Mouse (Mus musculus): ENCODE results near the gene Gabra2. TPM values are rescaled to one million over a fixed set of nuclear protein-coding genes. Genes with fewer than 3 reads are reported as not detected.

The Gabra2 gene
- 42.5 and 44.9 TPM in 2 replicates for polyA plus RNA-seq (2014; fragmentation: Nextera tagmentation; extraction: Ambion mirVana)

DNA sequence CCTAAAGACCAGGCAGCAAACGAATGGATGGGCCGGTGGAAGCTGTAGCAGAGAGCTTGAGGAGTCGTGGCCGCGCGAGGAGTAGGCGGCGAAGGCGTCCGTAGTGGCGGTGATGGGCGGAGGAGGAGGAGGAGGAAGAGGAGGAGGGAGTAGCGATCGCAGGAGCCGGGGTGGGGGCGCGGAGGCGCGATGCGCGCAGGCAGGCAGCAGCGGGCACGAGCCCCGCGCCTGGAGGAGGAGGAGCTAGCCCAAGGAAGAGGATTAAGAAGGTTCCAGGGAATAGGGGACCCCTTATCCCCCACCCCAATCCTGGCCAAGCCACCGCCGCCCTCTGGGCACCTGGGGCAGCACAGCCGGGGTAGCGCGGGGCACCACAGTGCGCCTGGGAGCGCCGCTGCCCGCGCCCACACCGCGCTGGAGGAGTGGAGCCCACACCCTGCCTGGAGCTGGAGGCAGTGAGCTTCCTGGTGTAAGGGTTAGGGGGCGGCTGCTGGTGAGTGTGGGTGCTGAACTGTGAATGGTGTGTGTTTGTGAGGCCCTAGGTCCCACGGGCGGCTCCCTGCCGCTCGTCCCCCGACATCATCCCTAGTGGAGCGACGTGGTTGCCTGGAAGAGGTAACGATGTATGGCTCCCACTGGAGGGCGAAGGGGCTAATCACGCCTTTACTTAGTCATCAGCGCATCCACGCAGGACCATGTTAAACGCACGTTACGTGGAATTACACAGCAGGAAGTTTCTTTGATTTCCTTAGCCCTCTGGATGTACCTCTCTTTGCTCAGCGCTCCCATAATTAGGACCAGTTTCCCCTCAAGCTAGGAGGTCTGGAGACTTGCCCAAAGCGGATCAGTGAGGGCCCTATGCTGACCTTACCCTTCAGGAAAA, at the start of gene Gabra2:
Gene Gabra2, minus strand, starts transcription at position 125 of the 883 bp plus-strand sequence.
- H3K9ac ChIP-seq (replicated peaks; ENCODE audit: low read depth, low read length) = peak within 1 kb of the TSS; percentile 89
- ATAC-seq (ENCODE audit: low read depth) = peak; percentile 94
- peak within 1 kb of the TSS; percentile 81 for H3K27ac ChIP-seq (ENCODE audit: low read depth, low read length)
- no peaks in the 10 kb centered on the region for H3K36me3 ChIP-seq (ENCODE audit: control insufficient read depth, insufficient read depth, low read length)
- no peaks in the 10 kb centered on the region; the same call in 1 of the 2 replicates for H3K27me3 ChIP-seq (ENCODE audit: control insufficient read depth, insufficient read depth, low read length)
- under 1% methylated on average over 54 of the region's 55 CpGs for WGBS
- peak within 1 kb of the TSS; percentile 67 for H3K4me2 ChIP-seq (ENCODE audit: low read depth, low read length)
- H3K4me3 ChIP-seq (ENCODE audit: low read depth, low read length) = peak within 1 kb of the TSS; percentile 75
- H3K9me3 ChIP-seq (ENCODE audit: control insufficient read depth, low read length) = no peaks in the 10 kb centered on the region
- peaks cover 3% of the 10 kb centered on the region; the same call in 1 of the 2 replicates for H3K4me1 ChIP-seq (ENCODE audit: control insufficient read depth, insufficient read depth, low read length)

- Histone ChIP-seq H3K9me3 (ENCODE audit: control insufficient read depth, low read length) (no peaks in the 10 kb centered on the region), H3K9ac (replicated peaks; ENCODE audit: low read depth, low read length) (no peak overlapping the region), H3K36me3 (ENCODE audit: control insufficient read depth, insufficient read depth, low read length) (no peaks in the 10 kb centered on the region), H3K4me2 (ENCODE audit: low read depth, low read length) (no peak overlapping the region), H3K4me1 (ENCODE audit: control insufficient read depth, insufficient read depth, low read length) (no peaks in the 10 kb centered on the region), H3K4me3 (ENCODE audit: low read depth, low read length) (no peak overlapping the region), H3K27me3 (ENCODE audit: control insufficient read depth, insufficient read depth, low read length) (no peaks in the 10 kb centered on the region), H3K27ac (ENCODE audit: low read depth, low read length) (no peak overlapping the region)
- no peak for ATAC-seq (ENCODE audit: low read depth)
- WGBS = 83% methylated on average over 4 of the region's 4 CpGs
These were observed 41.0 kb upstream of the Gabra2 start for GRCm38 (mm10) chr5:71136691-71137090.

DNA sequence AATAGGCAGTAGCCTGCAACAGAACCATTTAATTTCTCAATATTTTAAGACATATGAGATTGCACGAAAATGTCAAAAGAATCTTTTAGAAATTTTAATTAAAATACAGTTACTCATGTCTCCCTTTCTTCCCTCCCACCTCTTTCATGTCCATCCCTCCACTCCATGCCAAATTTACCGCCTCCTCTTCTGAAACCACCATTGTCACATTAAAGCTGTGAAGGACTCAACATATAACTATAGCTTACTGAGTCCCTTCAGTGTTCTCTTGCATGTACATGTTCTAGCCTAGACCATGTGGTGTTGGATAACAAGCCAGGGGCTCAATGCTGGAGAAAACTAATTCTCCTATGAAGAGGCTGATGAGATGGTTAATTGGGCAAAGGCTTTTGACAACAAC, 40.2 kb upstream of the Gabra2 start:
- Histone ChIP-seq H3K4me1 (ENCODE audit: control insufficient read depth, insufficient read depth, low read length) (no peaks in the 10 kb centered on the region), H3K27me3 (ENCODE audit: control insufficient read depth, insufficient read depth, low read length) (no peaks in the 10 kb centered on the region), H3K27ac (ENCODE audit: low read depth, low read length) (no peak overlapping the region), H3K9me3 (ENCODE audit: control insufficient read depth, low read length) (no peaks in the 10 kb centered on the region), H3K4me3 (ENCODE audit: low read depth, low read length) (no peak overlapping the region), H3K9ac (replicated peaks; ENCODE audit: low read depth, low read length) (no peak overlapping the region), H3K4me2 (ENCODE audit: low read depth, low read length) (no peak overlapping the region), H3K36me3 (ENCODE audit: control insufficient read depth, insufficient read depth, low read length) (no peaks in the 10 kb centered on the region)
- ATAC-seq (ENCODE audit: low read depth) = no peak
- 83% methylated on average over 2 of the region's 2 CpGs for WGBS

GRCm38 (mm10) chr5:71127721-71128120, 32.1 kb upstream of the Gabra2 start:
- ATAC-seq (ENCODE audit: low read depth) = no peak
- Histone ChIP-seq H3K4me1 (ENCODE audit: control insufficient read depth, insufficient read depth, low read length) (no peaks in the 10 kb centered on the region), H3K36me3 (ENCODE audit: control insufficient read depth, insufficient read depth, low read length) (no peaks in the 10 kb centered on the region), H3K9ac (replicated peaks; ENCODE audit: low read depth, low read length) (no peak overlapping the region), H3K4me2 (ENCODE audit: low read depth, low read length) (no peak overlapping the region), H3K27me3 (ENCODE audit: control insufficient read depth, insufficient read depth, low read length) (no peaks in the 10 kb centered on the region), H3K27ac (ENCODE audit: low read depth, low read length) (no peak overlapping the region), H3K4me3 (ENCODE audit: low read depth, low read length) (no peak overlapping the region), H3K9me3 (ENCODE audit: control insufficient read depth, low read length) (no peaks in the 10 kb centered on the region)
- WGBS = 66% methylated on average over 3 of the region's 3 CpGs

- 74% methylated on average over 1 of the region's 1 CpGs for WGBS
- H3K4me3 ChIP-seq (ENCODE audit: low read depth, low read length) = no peak overlapping the region
- no peak overlapping the region for H3K4me2 ChIP-seq (ENCODE audit: low read depth, low read length)
- H3K27ac ChIP-seq (ENCODE audit: low read depth, low read length) = no peak overlapping the region
- H3K9me3 ChIP-seq (ENCODE audit: control insufficient read depth, low read length) = no peaks in the 10 kb centered on the region
- no peaks in the 10 kb centered on the region for H3K27me3 ChIP-seq (ENCODE audit: control insufficient read depth, insufficient read depth, low read length)
- H3K4me1 ChIP-seq (ENCODE audit: control insufficient read depth, insufficient read depth, low read length) = no peaks in the 10 kb centered on the region
- no peaks in the 10 kb centered on the region for H3K36me3 ChIP-seq (ENCODE audit: control insufficient read depth, insufficient read depth, low read length)
- no peak overlapping the region for H3K9ac ChIP-seq (replicated peaks; ENCODE audit: low read depth, low read length)
- ATAC-seq (ENCODE audit: low read depth) = no peak
These were observed 19.6 kb upstream of the Gabra2 start for GRCm38 (mm10) chr5:71115216-71115615.

- no peaks in the 10 kb centered on the region for H3K9me3 ChIP-seq (ENCODE audit: control insufficient read depth, low read length)
- peak; percentile 62 for ATAC-seq (ENCODE audit: low read depth)
- H3K9ac ChIP-seq (replicated peaks; ENCODE audit: low read depth, low read length) = peak overlapping the region; percentile 89
- no peaks in the 10 kb centered on the region for H3K36me3 ChIP-seq (ENCODE audit: control insufficient read depth, insufficient read depth, low read length)
- peak overlapping the region; percentile 75 for H3K4me3 ChIP-seq (ENCODE audit: low read depth, low read length)
- WGBS = under 1% methylated on average over 19 of the region's 19 CpGs
- no peaks in the 10 kb centered on the region; the same call in 1 of the 2 replicates for H3K27me3 ChIP-seq (ENCODE audit: control insufficient read depth, insufficient read depth, low read length)
- H3K4me2 ChIP-seq (ENCODE audit: low read depth, low read length) = peak overlapping the region; percentile 67
- peaks cover 3% of the 10 kb centered on the region; the same call in 1 of the 2 replicates for H3K4me1 ChIP-seq (ENCODE audit: control insufficient read depth, insufficient read depth, low read length)
- peak overlapping the region; percentile 81 for H3K27ac ChIP-seq (ENCODE audit: low read depth, low read length)
These were observed 469 bp downstream of the Gabra2 start for GRCm38 (mm10) chr5:71095180-71095579.

DNA sequence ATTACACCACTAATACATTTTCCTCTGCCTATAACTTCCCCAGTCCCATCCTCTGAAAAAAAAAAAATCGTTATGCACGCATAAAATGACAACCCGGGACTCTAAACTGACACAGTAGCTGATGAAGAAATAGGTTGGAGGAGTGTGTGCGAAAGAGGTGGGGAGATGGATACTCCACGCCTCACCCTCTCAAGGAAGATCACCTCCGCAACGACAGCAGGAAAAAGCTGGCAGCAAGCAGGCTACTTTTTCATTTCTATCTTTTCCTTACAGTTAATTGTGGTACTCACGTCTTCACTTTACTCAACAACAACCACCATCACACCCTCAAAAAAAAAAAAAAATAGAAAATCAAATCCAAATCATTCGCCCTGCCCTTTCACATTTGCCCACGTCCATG, 873 bp downstream of the Gabra2 start:
- Histone ChIP-seq H3K4me3 (ENCODE audit: low read depth, low read length) (peak overlapping the region; percentile 75), H3K4me2 (ENCODE audit: low read depth, low read length) (peak overlapping the region; percentile 67), H3K4me1 (ENCODE audit: control insufficient read depth, insufficient read depth, low read length) (peaks cover 3% of the 10 kb centered on the region; the same call in 1 of the 2 replicates), H3K36me3 (ENCODE audit: control insufficient read depth, insufficient read depth, low read length) (no peaks in the 10 kb centered on the region), H3K9me3 (ENCODE audit: control insufficient read depth, low read length) (no peaks in the 10 kb centered on the region), H3K9ac (replicated peaks; ENCODE audit: low read depth, low read length) (peak overlapping the region; percentile 89; the same call in 1 of the 2 replicates), H3K27ac (ENCODE audit: low read depth, low read length) (peak overlapping the region; percentile 81), H3K27me3 (ENCODE audit: control insufficient read depth, insufficient read depth, low read length) (no peaks in the 10 kb centered on the region; the same call in 1 of the 2 replicates)
- ATAC-seq (ENCODE audit: low read depth) = no peak
- 21% methylated on average over 10 of the region's 10 CpGs for WGBS

DNA sequence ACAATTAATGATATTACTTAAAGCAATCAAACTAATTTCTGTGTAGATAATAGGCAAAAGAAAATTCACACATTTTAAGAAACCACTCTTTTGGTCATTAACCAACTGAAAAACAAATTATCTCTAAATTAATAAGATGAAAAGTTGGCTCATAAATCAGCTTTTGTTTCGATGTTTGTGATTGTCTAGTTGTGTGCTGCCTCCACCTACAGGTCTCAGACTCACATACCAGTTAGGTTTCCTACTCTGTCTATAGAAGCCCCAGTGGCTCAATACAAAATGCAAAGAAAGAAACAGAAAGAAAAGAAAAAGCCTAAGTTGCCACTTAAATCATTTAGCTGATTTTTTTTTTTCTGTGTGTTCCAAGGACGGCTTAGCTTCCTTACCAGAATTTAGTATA, 1.8 kb downstream of the Gabra2 start:
- H3K4me3 ChIP-seq (ENCODE audit: low read depth, low read length) = no peak overlapping the region
- H3K9me3 ChIP-seq (ENCODE audit: control insufficient read depth, low read length) = no peaks in the 10 kb centered on the region
- H3K27ac ChIP-seq (ENCODE audit: low read depth, low read length) = no peak overlapping the region
- no peaks in the 10 kb centered on the region; the same call in 1 of the 2 replicates for H3K27me3 ChIP-seq (ENCODE audit: control insufficient read depth, insufficient read depth, low read length)
- no peak overlapping the region for H3K9ac ChIP-seq (replicated peaks; ENCODE audit: low read depth, low read length)
- no peak overlapping the region for H3K4me2 ChIP-seq (ENCODE audit: low read depth, low read length)
- H3K4me1 ChIP-seq (ENCODE audit: control insufficient read depth, insufficient read depth, low read length) = peaks cover 3% of the 10 kb centered on the region; the same call in 1 of the 2 replicates
- ATAC-seq (ENCODE audit: low read depth) = no peak
- H3K36me3 ChIP-seq (ENCODE audit: control insufficient read depth, insufficient read depth, low read length) = no peaks in the 10 kb centered on the region
- 49% methylated on average over 2 of the region's 2 CpGs for WGBS

- Histone ChIP-seq H3K4me2 (ENCODE audit: low read depth, low read length) (0 out of 2 replicates have a peak overlapping the region, but pooled peaks have one; percentile 14), H3K9me3 (ENCODE audit: control insufficient read depth, low read length) (no peaks in the 10 kb centered on the region), H3K4me1 (ENCODE audit: control insufficient read depth, insufficient read depth, low read length) (peaks cover 3% of the 10 kb centered on the region; the same call in 1 of the 2 replicates), H3K4me3 (ENCODE audit: low read depth, low read length) (no peak overlapping the region), H3K36me3 (ENCODE audit: control insufficient read depth, insufficient read depth, low read length) (no peaks in the 10 kb centered on the region), H3K9ac (replicated peaks; ENCODE audit: low read depth, low read length) (no peak overlapping the region), H3K27me3 (ENCODE audit: control insufficient read depth, insufficient read depth, low read length) (no peaks in the 10 kb centered on the region; the same call in 1 of the 2 replicates), H3K27ac (ENCODE audit: low read depth, low read length) (no peak overlapping the region)
- ATAC-seq (ENCODE audit: low read depth) = no peak
These were observed 3.2 kb downstream of the Gabra2 start for GRCm38 (mm10) chr5:71092475-71092874.

All from neural tube, embryonic 14.5 days (tissue).